Mouse (Mus musculus): ENCODE results near the gene Ascc1.
A peak's percentile ranks its signal among the peaks of the same experiment; 100 is the strongest.

DNA sequence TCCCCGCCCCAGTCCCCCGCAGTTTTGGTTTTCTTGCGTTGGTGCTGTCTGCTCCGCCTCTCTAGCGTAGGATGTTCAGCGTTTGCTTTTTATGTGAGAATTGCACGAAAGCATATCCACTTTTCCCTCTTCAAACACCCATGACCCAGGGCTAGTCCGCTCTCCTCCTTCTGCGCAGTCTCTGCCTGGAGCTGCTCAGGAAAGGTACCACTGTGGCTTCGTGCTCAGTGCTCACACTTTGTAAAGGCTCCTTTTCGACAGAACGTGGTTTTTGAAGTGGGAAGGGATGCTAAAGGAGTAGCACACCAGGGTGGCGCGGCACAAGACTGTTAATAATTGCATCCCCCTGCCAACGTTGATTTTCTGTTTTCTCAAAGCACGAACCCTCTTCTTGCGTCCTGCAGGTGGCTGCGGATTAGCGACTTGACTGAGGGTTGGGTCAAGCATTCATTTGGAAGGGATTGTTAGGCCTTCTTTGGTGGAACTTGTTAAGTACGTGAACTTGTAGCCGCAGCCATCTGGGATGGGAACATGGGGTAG lies 678 bp downstream of the Ascc1 start:
- TF ChIP-seq POLR2A (IDR thresholded peaks at IDR 0.05; ENCODE audit: low read depth, low read length) (peak; percentile 5), CTCF (IDR thresholded peaks at IDR 0.05; ENCODE audit: extremely low read depth, insufficient read depth, insufficient read length, insufficient replicate concordance) (no peak)

Data from spleen, adult 2 months (tissue).